Mouse (Mus musculus) limb, embryonic 14.5 days (tissue): ENCODE results near the gene Usp30. TPM values are rescaled to one million over a fixed set of nuclear protein-coding genes. Genes with fewer than 3 reads are reported as not detected.

ENCODE experiments used
- ATAC-seq: fragments of 200-750 bp; cut with Nextera tagmentation; 2 replicates; pipeline ENCODE4 v1.8.0; 2017; ENCODE audit warnings: low read depth, moderate number of reproducible peaks, moderate TSS enrichment; ENCODE audit not compliant: low FRiP score
- DNase-seq: peaks from one replicate; pipeline ENCODE4 v3.0.0-alpha.2; 2015; ENCODE audit warnings: low spot score
- H3K27ac ChIP-seq: fragments of 300-500 bp; sonication (generic); replicated peaks from 2 replicates; pipeline ENCODE4 v1.5.1; 2014; ENCODE audit warnings: low read depth, mild to moderate bottlenecking, low read length, moderate library complexity, mixed read lengths
- H3K27me3 ChIP-seq: fragments of 300-500 bp; sonication (generic); 2 replicates; pipeline ENCODE4 v1.6.1; 2014; ENCODE audit warnings: low read length, mixed read lengths; ENCODE audit not compliant: control insufficient read depth, insufficient read depth
- H3K36me3 ChIP-seq: fragments of 300-500 bp; sonication (generic); 2 replicates; pipeline ENCODE4 v1.6.1; 2014; ENCODE audit warnings: mild to moderate bottlenecking, low read length, moderate library complexity, mixed read lengths; ENCODE audit not compliant: control insufficient read depth, insufficient read depth
- H3K4me1 ChIP-seq: fragments of 300-500 bp; sonication (generic); 2 replicates; pipeline ENCODE4 v1.6.1; 2014; ENCODE audit warnings: antibody characterized with exemption, low read length, mixed read lengths; ENCODE audit not compliant: control insufficient read depth, insufficient read depth
- H3K4me2 ChIP-seq: fragments of 300-500 bp; sonication (generic); replicated peaks from 2 replicates; pipeline ENCODE4 v1.6.1; 2014; ENCODE audit warnings: low read depth, mild to moderate bottlenecking, low read length, moderate library complexity; ENCODE audit not compliant: severe bottlenecking
- H3K4me3 ChIP-seq: fragments of 300-500 bp; sonication (generic); replicated peaks from 2 replicates; pipeline ENCODE4 v1.5.1; 2014; ENCODE audit warnings: low read length
- H3K9ac ChIP-seq: fragments of 300-500 bp; sonication (generic); 2 replicates; pipeline ENCODE4 v1.6.1; 2014; ENCODE audit warnings: mild to moderate bottlenecking, low read depth, low read length, moderate library complexity; ENCODE audit not compliant: severe bottlenecking
- H3K9me3 ChIP-seq: fragments of 300-500 bp; sonication (generic); 2 replicates; pipeline ENCODE4 v1.6.1; 2016; ENCODE audit warnings: low read length; ENCODE audit not compliant: control insufficient read depth
- POLR2A ChIP-seq: fragments of 200-500 bp; IDR thresholded peaks from 2 replicates; pipeline ENCODE4 v1.8.0; 2012; ENCODE audit warnings: inconsistent platforms, mild to moderate bottlenecking, moderate library complexity, borderline replicate concordance; ENCODE audit not compliant: insufficient read depth, insufficient read length; ENCODE audit errors: extremely low read depth
- WGBS: fragments of 180-500 bp; shearing (Covaris S2); extraction: QIAGEN DNeasy Blood & Tissue Kit; methylation state at CpG from one replicate; pipeline ENCODE4 v1.1.7; 2014; 5-methylcytosine and 5-hydroxymethylcytosine counted together
- polyA plus RNA-seq, 2 experiments: library from polyadenylated mRNA; depleted of rRNA in 1 of 2; stranded (reverse) in 1 of 2; unstranded in 1 of 2; fragments of >200 nt; fragmentation: Nextera tagmentation in 1 of 2; extraction: Ambion mirVana in 1 of 2; gene quantifications; 2 replicates each; pipeline versions ENCODE4 v1.2.1 to v1.2.3; 2012 to 2014

The Usp30 gene
- polyA plus RNA-seq, 2 experiments = 11.4 to 29.0 TPM

DNA sequence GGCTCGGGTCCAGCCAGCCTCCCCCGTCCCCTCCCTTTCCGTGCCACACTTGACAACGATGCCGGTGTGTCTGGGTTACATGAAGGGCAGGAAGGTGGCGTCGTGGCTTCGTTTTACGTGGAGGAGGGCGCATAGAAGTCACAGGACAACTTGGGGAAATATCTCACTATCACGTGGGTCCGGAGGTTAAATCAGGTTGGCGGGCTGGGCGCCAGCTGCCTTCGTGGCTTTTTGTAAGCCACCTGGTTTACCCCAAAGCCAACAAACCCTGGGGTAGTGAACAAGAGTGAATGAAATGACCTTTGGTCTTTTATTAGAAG is 66.2 kb downstream of the Usp30 start:
- WGBS = 1% methylated on average over 13 of the region's 15 CpGs
- TF ChIP-seq POLR2A = no peak
- Histone ChIP-seq H3K36me3 (peaks cover 15% of the 10 kb centered on the region), H3K27me3 (no peaks in the 10 kb centered on the region), H3K4me2 (peak overlapping the region; percentile 93), H3K27ac (peak overlapping the region; percentile 73), H3K9me3 (no peaks in the 10 kb centered on the region), H3K4me1 (peaks cover 8% of the 10 kb centered on the region), H3K9ac (peak overlapping the region; percentile 61), H3K4me3 (peak overlapping the region; percentile 68)
- ATAC-seq (no peak), DNase-seq (peak; percentile 65)

DNA sequence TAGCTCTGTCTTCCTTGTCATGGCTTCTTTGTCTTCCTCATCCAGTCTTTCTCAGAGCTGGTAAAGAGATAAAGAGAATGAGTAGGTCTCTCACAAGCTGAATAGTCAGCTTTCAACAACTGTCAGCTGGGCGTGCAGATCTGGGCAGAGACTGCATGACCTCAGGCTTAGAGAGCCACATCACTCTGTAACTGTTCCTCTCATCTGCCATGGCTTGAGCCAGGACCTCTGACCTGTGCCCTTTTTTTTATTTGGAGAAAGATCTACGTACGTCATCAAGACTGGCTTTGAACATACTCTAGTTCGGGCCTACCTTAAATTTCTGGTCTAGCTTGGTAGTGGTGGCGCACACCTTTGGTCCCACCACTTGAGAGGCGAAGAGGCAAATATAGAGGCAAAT is 67.6 kb downstream of the Usp30 start:
- TF ChIP-seq POLR2A = no peak
- Histone ChIP-seq H3K9me3 (no peaks in the 10 kb centered on the region), H3K36me3 (peaks cover 25% of the 10 kb centered on the region), H3K4me1 (peaks cover 8% of the 10 kb centered on the region), H3K27ac (no peak overlapping the region), H3K27me3 (no peaks in the 10 kb centered on the region), H3K4me2 (no peak overlapping the region), H3K9ac (no peak overlapping the region), H3K4me3 (no peak overlapping the region)
- ATAC-seq = no peak
- no peak for DNase-seq
- 89% methylated on average over 6 of the region's 6 CpGs for WGBS

DNA sequence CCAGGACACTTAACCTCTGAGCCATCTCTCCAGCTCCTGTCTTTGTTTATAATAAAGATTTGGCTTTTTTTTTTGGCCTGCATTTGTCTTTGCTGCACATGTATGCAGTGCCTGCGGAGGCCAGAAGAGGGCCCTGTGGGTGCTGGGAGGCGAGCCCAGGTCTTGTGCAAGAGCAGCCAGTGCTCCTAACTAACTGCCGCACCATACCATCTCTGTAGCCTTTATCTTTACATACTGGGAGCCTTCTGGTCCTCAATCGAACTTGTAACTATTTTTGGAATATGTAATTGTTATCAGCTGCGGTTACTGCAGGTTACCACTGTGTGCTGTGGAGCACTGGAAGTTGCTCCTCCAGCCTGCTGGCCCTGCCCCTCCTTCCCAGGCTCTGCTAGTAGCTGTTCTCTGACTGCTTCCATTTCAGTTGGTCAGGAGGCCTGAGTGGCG is 68.9 kb downstream of the Usp30 start:
- DNase-seq (peak; percentile 9), ATAC-seq (no peak)
- no peak for TF ChIP-seq POLR2A
- WGBS = 60% methylated on average over 6 of the region's 6 CpGs
- peaks cover 25% of the 10 kb centered on the region for H3K36me3 ChIP-seq
- H3K4me2 ChIP-seq = no peak overlapping the region
- peaks cover 20% of the 10 kb centered on the region for H3K4me1 ChIP-seq
- H3K27me3 ChIP-seq = no peaks in the 10 kb centered on the region
- no peaks in the 10 kb centered on the region for H3K9me3 ChIP-seq
- no peak overlapping the region for H3K27ac ChIP-seq
- H3K4me3 ChIP-seq = no peak overlapping the region
- no peak overlapping the region for H3K9ac ChIP-seq

DNA sequence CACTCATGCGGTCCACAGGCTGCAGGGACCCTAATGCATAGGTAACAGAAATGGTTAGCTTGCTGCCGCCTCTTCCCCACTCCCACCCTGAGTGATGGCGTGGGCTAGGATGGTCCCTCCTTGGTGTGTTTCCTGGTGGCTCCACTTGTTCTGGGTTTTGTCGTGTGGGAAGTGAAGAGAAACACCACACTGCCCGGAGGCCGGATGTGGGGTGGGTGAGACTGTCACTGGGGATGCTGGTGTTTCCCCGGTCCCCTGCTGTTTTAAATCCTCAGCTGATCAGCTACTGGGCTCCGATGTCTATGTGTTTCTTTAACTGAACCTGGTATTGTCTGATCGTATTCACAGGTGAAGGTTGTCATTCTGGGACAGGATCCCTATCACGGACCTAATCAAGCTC is 70.3 kb downstream of the Usp30 start:
- H3K4me2 ChIP-seq = no peak overlapping the region

DNA sequence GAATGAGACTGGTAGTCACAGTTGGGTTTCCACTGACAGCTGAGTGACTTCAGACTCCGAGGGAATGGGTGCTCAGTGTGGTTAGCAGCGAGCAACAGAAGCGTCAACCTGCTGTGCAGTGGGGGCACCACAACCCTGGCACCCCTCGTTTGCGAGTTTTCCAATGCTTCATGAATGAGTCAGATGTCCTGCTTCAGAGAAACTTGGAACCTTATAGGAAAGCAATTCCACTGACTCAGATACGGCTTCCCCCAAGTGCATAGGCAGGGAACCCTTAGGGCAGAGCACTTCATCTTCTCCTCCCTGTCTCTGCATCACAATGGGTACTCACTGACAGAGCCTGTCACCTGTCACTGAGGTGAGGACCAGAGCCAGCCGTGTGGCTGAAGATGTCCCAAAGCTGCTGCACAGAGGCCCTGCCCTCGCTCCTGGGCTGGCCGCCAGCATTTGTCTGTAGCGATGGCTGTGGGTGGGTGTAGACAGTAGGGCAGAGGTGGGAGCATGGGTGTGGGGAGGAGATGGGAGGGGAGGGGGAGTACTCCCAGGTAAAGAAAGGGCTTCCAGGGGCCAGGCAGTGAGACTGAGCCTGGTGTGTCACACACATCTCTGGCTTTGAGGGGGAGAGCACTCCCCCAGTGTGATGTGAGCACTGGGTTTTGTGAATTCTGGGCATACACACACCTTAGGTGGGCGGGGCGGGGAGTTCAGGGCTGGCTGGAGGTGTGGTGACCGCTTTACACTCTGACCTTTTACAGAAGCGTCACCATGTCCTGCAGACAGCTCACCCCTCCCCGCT is 72.4 kb downstream of the Usp30 start:
- 82% methylated on average over 15 of the region's 15 CpGs for WGBS
- Histone ChIP-seq H3K9ac (no peak overlapping the region), H3K9me3 (no peaks in the 10 kb centered on the region), H3K4me1 (peaks cover 19% of the 10 kb centered on the region), H3K4me2 (no peak overlapping the region), H3K4me3 (no peak overlapping the region), H3K27ac (no peak overlapping the region), H3K36me3 (peaks cover 25% of the 10 kb centered on the region), H3K27me3 (no peaks in the 10 kb centered on the region)
- no peak for TF ChIP-seq POLR2A
- ATAC-seq (no peak), DNase-seq (no peak)

More for the DNA sequence above, 70.3 kb downstream of the Usp30 start:
- WGBS = 84% methylated on average over 10 of the region's 10 CpGs
- no peak overlapping the region for H3K4me3 ChIP-seq
- peaks cover 26% of the 10 kb centered on the region for H3K4me1 ChIP-seq
- H3K27ac ChIP-seq = no peak overlapping the region
- H3K36me3 ChIP-seq = peaks cover 25% of the 10 kb centered on the region
- TF ChIP-seq POLR2A = no peak
- H3K9ac ChIP-seq = no peak overlapping the region
- ATAC-seq (no peak), DNase-seq (no peak)
- no peaks in the 10 kb centered on the region for H3K9me3 ChIP-seq
- no peaks in the 10 kb centered on the region for H3K27me3 ChIP-seq
